Mouse (Mus musculus) G1E (cell line): ENCODE results near the gene Srgap3. TPM values are rescaled to one million over a fixed set of nuclear protein-coding genes. Genes with fewer than 3 reads are reported as not detected.

Source experiments
- ATAC-seq: 2 replicates; pipeline ENCODE4 v1.8.0; 2016; ENCODE audit warnings: mild to moderate bottlenecking; ENCODE audit not compliant: insufficient number of reproducible peaks, poor library complexity, low FRiP score, severe bottlenecking; ENCODE audit errors: extremely low read depth
- DNase-seq: peaks from one replicate; pipeline ENCODE4 v3.0.0; 2012; ENCODE audit warnings: low spot score
- H3K27me3 ChIP-seq: 2 replicates; pipeline ENCODE4 v1.6.1; 2012; ENCODE audit warnings: mild to moderate bottlenecking, low read length, inconsistent platforms; ENCODE audit not compliant: insufficient read depth
- H3K36me3 ChIP-seq: replicated peaks from 2 replicates; pipeline ENCODE3; 2012; ENCODE audit warnings: mild to moderate bottlenecking, inconsistent platforms
- H3K4me1 ChIP-seq: 2 replicates; pipeline ENCODE4 v1.6.1; 2012; ENCODE audit warnings: low read depth, low read length, inconsistent platforms, mixed read lengths; ENCODE audit not compliant: insufficient read depth
- H3K4me3 ChIP-seq: 2 replicates; pipeline ENCODE4 v1.5.1; 2012; ENCODE audit warnings: low read depth, mild to moderate bottlenecking, inconsistent platforms, low read length, moderate library complexity, mixed read lengths
- H3K9me3 ChIP-seq: replicated peaks from 2 replicates; pipeline ENCODE4 v1.6.1; 2012; ENCODE audit warnings: inconsistent platforms
- CTCF ChIP-seq: IDR thresholded peaks from 2 replicates; pipeline ENCODE4 v1.5.1; 2012; ENCODE audit warnings: low read depth, low read length, inconsistent platforms, mixed read lengths
- GATA1 ChIP-seq: IDR thresholded peaks from 2 replicates; pipeline ENCODE4 v1.6.1; 2012; ENCODE audit warnings: borderline replicate concordance, low read length, inconsistent platforms, mixed read lengths
- GATA2 ChIP-seq: IDR thresholded peaks from 2 replicates; pipeline ENCODE4 v1.6.1; 2012; ENCODE audit warnings: low read depth, low read length, inconsistent platforms, borderline replicate concordance
- POLR2AphosphoS5 ChIP-seq: IDR thresholded peaks from 2 replicates; pipeline ENCODE4 v1.6.1; 2012; ENCODE audit warnings: low read depth, low read length, inconsistent platforms; ENCODE audit not compliant: insufficient replicate concordance
- TAL1 ChIP-seq: conservative IDR thresholded peaks from 2 replicates; pipeline ENCODE4 v1.6.1; 2012; ENCODE audit warnings: low read depth, low read length, inconsistent platforms, mixed read lengths
- polyA plus RNA-seq: library from polyadenylated mRNA; stranded (reverse); fragments of >175 nt; gene quantifications from 2 replicates; pipeline ENCODE4 v1.2.3, GENCODE M21; 2012
- total RNA-seq, 2 experiments: library from RNA; stranded (forward) in 1 of 2; stranded (reverse) in 1 of 2; fragments of 200-1000 nt in 1 of 2; fragments of >200 nt in 1 of 2; fragmentation: Nextera tagmentation in 1 of 2; gene quantifications; 2 replicates each; pipeline ENCODE4 v1.2.3; 2014 to 2017

Srgap3 gene
- total and polyA plus RNA-seq, 3 experiments = 0.05 TPM; not detected in 2

DNA sequence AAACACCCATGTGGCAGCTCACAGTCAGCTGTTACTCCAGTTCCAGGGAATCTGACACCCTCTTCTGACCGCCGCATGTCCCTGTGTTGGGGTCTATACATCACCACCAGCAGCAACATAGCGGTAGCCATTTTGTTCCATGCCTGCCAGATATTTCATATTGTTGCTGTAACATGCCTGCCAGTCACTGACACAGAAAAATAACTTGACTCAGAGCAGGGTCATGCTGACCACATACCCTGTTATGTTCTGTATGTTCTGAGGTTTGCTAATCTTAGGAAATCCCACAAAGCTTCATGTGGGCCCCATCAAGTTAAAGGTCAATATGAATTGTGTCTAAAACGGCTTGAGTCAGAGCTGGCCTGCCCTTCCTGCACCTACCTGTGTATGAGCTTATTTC, 30.2 kb upstream of the Srgap3 start:
- ATAC-seq (no peak), DNase-seq (no peak)
- H3K36me3 ChIP-seq = no peaks in the 10 kb centered on the region
- no peak overlapping the region for H3K4me3 ChIP-seq
- no peaks in the 10 kb centered on the region for H3K4me1 ChIP-seq
- H3K9me3 ChIP-seq = no peaks in the 10 kb centered on the region
- H3K27me3 ChIP-seq = no peaks in the 10 kb centered on the region; the same call in 1 of the 2 replicates
- no peak for TF ChIP-seq CTCF
- TF ChIP-seq TAL1 = no peak
- no peak for TF ChIP-seq GATA2

DNA sequence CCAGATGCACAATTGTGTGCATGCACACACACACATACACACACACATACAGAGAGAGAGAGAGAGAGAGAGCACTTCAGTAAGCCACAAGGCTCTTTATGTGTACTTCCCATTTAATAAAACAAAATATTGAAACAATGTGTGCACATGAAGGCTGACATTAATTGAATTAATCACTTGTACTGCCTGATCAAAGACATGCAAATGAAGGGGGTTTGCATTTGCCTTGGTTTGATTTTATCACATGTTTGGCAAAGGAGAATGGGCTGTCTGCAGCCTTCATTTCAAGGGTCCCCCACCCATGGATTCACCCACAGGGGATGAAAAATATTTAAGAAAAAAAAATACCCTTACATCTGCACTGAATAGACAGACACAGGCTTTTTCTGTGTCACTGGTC, 29.5 kb upstream of the Srgap3 start:
- TF ChIP-seq POLR2AphosphoS5 (no peak), GATA2 (no peak), CTCF (no peak), TAL1 (no peak)
- Histone ChIP-seq H3K9me3 (no peaks in the 10 kb centered on the region), H3K27me3 (no peaks in the 10 kb centered on the region), H3K4me3 (no peak overlapping the region), H3K36me3 (no peaks in the 10 kb centered on the region), H3K4me1 (no peaks in the 10 kb centered on the region)
- no peak for ATAC-seq
- DNase-seq = no peak

- H3K4me3 ChIP-seq = no peak overlapping the region
- H3K9me3 ChIP-seq = no peaks in the 10 kb centered on the region
- DNase-seq (no peak), ATAC-seq (no peak)
- TF ChIP-seq GATA2 = no peak
- H3K36me3 ChIP-seq = no peaks in the 10 kb centered on the region
- no peaks in the 10 kb centered on the region for H3K4me1 ChIP-seq
- H3K27me3 ChIP-seq = no peaks in the 10 kb centered on the region
Observed at GRCm38 (mm10) chr6:112976136-112976535, 29.1 kb upstream of the Srgap3 start.

GRCm38 (mm10) chr6:112973786-112974720, 27.0 kb upstream of the Srgap3 start:
- ATAC-seq = no peak

GRCm38 (mm10) chr6:112972858-112973631, 26.0 kb upstream of the Srgap3 start:
- H3K9me3 ChIP-seq = no peaks in the 10 kb centered on the region
- no peaks in the 10 kb centered on the region for H3K36me3 ChIP-seq
- no peaks in the 10 kb centered on the region for H3K27me3 ChIP-seq
- no peak overlapping the region for H3K4me3 ChIP-seq
- no peak for TF ChIP-seq GATA1
- no peak for TF ChIP-seq CTCF
- TF ChIP-seq TAL1 = no peak
- ATAC-seq = no peak
- no peaks in the 10 kb centered on the region for H3K4me1 ChIP-seq
- DNase-seq = no peak

More at GRCm38 (mm10) chr6:112973786-112974720, 27.0 kb upstream of the Srgap3 start:
- H3K9me3 ChIP-seq = no peaks in the 10 kb centered on the region
- no peaks in the 10 kb centered on the region for H3K27me3 ChIP-seq
- no peaks in the 10 kb centered on the region for H3K36me3 ChIP-seq
- TF ChIP-seq GATA1 = no peak
- no peak for TF ChIP-seq GATA2
- TF ChIP-seq POLR2AphosphoS5 = no peak
- no peak overlapping the region for H3K4me3 ChIP-seq
- H3K4me1 ChIP-seq = no peaks in the 10 kb centered on the region
- no peak for DNase-seq

DNA sequence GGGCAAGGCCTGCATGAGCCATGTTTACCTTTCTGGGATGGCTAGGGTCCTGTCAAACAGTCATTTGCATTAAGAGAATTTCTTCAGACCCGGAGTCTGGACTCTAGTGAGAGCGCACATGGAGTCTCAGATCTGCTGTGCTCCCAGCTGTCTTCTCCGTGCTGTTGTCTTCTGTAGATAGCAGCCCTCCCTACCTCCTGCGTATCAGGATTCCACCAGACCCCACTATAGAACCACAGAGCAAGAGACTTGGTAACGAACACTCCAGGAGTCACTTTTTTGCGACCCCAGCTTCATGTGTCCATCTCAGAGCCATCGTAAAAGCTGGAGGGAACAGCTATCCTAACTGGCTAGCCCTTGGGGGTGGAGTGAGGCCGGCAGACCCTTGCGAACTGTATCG, 25.1 kb upstream of the Srgap3 start:
- no peak for ATAC-seq
- Histone ChIP-seq H3K27me3 (no peaks in the 10 kb centered on the region), H3K36me3 (no peaks in the 10 kb centered on the region), H3K4me3 (no peak overlapping the region), H3K9me3 (no peaks in the 10 kb centered on the region), H3K4me1 (no peaks in the 10 kb centered on the region)
- TF ChIP-seq POLR2AphosphoS5 = no peak
- no peak for DNase-seq
